Mouse (Mus musculus) heart, postnatal 4 days (tissue): ENCODE results near the gene Ube2v1. TPM values are rescaled to one million over a fixed set of nuclear protein-coding genes. Genes with fewer than 3 reads are reported as not detected.

ENCODE experiments used
- DNase-seq: peaks from one replicate; pipeline ENCODE4 v3.0.0; 2021
- total RNA-seq, 2 experiments: library from RNA; stranded (reverse); gene quantifications; 2 replicates each; pipeline ENCODE4 v1.2.3; 2021

The Ube2v1 gene
- 100 to 1,000 TPM; 131 to 137 TPM for total RNA-seq

DNA sequence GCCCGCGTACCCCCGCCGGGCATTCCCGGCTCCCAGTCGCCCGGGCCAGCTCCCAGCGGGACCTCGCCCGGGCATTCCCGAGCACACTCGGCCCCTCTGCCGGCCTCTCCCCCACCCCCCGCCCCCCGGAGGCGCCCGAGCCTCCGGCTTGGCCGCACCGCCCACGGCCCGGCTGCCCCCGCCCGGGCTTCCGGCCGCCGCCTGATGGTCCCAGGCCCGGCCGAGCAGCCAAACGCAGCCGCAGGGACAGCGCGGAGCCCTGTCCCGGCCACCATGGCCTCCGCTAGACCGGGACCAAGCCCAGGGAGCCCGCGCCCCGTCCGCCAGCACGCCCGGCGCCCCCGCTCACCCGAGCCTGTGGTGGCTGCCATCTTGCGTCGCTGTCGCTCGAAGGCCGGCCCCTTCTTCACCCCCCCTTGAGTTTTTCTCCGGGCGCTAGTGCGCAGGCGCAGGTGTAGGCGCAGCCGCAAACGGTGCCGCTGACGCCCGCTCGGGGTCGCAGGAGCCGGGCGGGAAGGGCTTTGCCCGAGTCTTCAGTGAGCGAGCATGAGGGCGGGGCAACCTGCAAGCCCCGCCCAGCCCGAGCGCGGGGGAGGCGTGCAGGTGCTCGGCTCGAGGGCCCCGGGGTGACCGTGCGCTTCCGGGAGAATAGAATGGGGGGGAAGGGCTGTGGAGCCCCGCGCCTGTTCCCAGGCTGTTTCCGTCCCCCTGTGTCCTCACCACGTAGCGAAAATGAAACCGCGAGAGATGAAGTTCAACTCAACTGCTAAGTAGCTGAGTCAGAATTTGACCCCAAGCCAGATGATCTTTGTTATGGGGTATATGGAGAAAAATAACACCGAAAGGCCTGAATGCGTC is at the start of gene Ube2v1:
TSS of gene Ube2v1 (minus strand) at position 505 of the 858 bp plus-strand sequence.
- DNase-seq: peak; percentile 99

GRCm38 (mm10) chr2:167680657-167681056 is 48.8 kb upstream of the Ube2v1 start:
- peak; percentile 73 for DNase-seq

DNA sequence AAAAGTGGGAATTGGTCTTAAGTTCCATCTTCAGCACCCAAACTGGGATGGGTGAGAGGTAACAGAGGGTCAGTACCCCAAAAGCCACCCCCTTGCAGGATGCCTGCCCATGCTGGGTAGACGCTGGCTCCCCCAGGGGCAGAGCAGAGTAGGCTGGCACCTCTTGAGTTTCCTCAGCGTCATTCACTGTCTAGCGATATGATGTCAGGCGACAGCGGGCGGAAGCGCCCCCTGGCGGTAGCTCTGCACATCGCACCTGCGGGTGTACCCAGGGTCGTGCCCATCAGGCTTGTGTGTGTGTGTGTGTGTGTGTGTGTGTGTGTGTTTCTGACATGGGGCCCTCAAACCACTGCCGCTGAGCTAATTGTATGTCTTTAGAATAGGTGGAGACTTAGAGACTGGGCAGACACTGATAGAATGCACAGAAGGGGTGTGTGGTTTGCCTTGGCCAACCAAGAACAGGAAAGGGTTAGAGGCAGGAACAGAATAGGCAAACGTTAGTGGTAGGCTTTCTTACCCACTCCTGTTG is 48.1 kb upstream of the Ube2v1 start:
- peak; percentile 93 for DNase-seq

DNA sequence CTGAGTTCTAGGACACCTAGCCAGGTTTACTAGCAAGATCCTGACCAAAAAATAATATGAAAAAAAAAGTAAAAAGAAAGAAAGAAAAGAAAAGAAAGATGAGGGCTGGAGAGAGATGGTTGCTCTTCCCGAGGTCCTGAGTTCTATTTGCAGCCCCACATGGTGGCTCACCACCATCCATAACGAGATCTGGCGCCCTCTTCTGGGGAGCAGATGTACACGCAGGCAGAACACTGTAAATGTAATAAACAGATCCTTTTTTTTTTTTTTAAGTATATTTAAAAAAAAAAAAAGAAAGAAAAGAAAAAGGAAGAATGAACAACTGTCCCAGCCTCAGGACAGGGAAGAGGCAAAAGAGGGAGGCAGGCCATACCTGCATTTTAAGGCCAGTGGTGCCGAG is 46.7 kb upstream of the Ube2v1 start:
- DNase-seq: no peak

DNA sequence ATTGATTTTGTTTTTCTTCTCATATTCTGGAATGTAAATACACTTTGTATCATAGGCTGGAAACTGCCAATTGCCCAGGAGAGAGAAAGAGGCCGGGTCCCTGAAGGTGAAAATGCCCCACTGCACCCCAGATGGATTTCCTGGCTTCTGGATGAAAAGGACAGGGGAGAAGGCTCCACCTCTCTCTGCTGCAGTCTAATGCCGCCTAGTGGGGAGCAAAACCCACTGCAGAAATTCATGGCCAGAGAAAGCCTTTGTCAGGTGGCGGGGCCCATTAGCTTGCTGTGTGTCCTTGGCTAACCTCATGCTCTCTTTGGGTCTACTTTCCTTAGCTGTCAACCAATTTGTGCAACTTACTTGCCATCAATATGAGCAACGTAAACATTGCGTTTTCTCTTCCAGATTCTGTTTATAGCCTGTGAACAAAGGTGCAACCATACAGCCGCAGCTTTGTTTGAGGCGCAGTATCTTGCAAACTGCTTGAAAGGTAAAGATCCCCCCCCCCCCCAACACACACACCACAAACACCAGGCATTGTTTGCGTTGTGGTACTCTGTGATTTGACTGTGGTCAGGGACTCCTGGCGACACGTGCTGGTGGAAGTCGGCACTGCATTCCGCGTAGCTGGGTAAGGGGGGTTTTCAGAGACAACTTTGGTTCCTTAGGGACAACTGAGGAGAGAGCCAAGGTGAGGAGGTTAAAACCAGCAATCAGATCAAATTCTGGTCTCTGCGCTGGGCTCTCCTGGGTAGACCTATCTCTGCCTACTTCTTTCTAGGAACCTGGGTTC is 43.4 kb upstream of the Ube2v1 start:
- peak; percentile 59 for DNase-seq

- peak; percentile 69 for DNase-seq
These were observed 40.4 kb upstream of the Ube2v1 start for GRCm38 (mm10) chr2:167672212-167672685.

- no peak for DNase-seq
These were observed 39.3 kb upstream of the Ube2v1 start for GRCm38 (mm10) chr2:167671101-167671633.

- no peak for DNase-seq
These were observed 37.5 kb upstream of the Ube2v1 start for GRCm38 (mm10) chr2:167669398-167669797.

DNA sequence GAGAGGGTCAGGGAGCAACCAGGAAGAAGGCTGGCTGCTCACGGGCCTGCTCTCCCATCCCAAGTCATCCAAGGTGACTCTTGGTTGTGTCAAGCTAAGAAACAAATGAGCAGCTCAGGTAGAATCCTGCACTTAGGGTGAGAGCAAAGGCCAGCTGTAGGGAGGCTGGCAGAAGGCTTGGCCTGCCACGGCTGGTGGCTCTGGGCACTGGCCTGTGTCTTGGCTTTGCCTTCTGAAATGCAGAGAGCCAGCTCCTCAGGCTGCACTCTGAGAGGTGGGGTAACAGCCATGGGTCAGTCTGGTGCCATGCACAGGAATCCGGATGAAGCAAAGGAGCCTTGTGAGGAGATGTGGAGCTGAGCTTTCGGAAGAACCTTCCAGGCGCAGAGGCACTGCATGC is 36.5 kb upstream of the Ube2v1 start:
- no peak for DNase-seq

- DNase-seq: no peak
These were observed 34.2 kb upstream of the Ube2v1 start for GRCm38 (mm10) chr2:167665972-167666713.

- no peak for DNase-seq
These were observed 30.8 kb upstream of the Ube2v1 start for GRCm38 (mm10) chr2:167662713-167663112.

DNA sequence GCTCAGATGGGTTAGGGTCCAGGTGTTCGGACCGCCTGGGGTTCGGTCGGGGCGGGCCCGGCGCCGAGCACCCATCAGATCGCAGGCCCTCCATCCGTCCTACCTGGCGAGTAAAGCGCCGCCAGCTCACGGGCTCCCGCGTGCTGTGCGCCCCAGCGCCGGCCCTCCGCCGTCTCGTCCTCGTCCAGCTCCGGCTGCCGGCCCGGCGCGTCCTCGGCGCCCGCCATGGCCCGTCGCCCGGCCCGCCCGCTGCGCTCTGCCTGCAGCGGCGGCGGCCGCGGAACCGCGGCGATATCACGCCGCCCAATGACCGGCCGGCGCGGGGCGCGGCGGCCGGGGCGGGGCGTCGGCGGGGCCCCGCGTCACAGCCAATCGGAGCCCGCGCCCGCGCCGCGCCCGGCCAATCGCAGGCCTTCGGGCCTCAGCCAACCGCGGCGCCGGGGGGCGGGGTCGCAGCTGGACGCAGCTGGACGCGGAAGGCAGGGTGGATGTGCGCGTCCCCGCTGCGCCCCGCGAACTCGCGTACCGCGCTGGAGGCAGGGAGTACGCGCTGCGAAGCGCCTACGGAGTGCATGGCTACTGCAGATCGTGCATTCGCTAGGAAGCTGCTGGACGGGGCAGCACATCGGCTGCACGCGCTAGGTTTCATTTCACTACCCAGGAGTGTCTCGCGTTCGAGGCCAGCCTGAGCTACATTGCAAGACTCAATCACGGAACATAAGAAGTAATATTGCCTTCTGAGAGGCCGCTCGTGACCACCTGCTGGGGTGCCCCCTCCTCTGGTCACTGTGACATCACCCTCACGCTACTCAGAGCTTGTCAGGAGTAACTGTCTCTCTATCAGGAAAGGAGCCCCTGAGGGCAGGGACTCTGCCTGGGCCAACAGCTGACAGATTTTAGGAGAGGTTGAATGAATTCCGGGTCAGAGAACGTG is 29.6 kb upstream of the Ube2v1 start, which contains the start of gene Gm20431:
TSS of gene Gm20431 (minus strand) at position 227 of the 934 bp plus-strand sequence.
- DNase-seq: peak; percentile 98

GRCm38 (mm10) chr2:167660611-167660971 is 28.7 kb upstream of the Ube2v1 start:
- DNase-seq: no peak

- DNase-seq: peak; percentile 84
These were observed 28.1 kb upstream of the Ube2v1 start for GRCm38 (mm10) chr2:167659847-167660610.

DNA sequence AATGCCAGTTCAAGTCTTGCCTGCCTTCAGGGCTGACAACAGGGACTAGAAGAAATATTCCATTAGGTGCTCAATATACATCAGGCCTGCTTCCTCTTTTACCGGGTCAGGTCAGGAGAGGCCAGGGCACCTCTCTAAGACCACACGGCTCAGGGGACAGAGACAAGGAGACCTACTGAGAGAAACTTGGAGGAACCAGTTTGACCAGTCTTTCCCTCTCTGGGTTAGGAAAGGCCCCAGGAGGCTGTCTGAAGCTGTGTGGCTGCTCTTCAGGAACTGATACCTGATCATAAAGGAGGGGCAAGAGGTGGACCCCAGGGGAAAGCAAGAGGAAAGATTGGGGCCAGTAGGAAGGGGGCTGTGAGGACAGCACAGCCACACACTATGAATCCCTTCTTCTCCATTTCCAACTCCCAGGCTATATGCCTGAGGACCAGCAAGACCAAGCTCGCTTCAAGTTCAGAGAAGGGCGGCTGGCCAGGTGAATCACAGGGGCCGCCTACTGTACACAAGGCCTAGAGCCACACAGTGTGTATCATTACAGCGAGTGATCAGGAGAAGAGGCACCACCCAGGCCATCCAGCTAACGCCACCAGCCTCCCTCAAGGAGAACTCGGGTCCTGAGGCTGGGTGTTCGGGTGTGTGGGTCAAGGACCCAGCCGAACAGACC is 27.4 kb upstream of the Ube2v1 start:
- DNase-seq: no peak

- DNase-seq: no peak
These were observed 26.8 kb upstream of the Ube2v1 start for GRCm38 (mm10) chr2:167658712-167659111.

- DNase-seq: no peak
These were observed 26.1 kb upstream of the Ube2v1 start for GRCm38 (mm10) chr2:167657973-167658372.

DNA sequence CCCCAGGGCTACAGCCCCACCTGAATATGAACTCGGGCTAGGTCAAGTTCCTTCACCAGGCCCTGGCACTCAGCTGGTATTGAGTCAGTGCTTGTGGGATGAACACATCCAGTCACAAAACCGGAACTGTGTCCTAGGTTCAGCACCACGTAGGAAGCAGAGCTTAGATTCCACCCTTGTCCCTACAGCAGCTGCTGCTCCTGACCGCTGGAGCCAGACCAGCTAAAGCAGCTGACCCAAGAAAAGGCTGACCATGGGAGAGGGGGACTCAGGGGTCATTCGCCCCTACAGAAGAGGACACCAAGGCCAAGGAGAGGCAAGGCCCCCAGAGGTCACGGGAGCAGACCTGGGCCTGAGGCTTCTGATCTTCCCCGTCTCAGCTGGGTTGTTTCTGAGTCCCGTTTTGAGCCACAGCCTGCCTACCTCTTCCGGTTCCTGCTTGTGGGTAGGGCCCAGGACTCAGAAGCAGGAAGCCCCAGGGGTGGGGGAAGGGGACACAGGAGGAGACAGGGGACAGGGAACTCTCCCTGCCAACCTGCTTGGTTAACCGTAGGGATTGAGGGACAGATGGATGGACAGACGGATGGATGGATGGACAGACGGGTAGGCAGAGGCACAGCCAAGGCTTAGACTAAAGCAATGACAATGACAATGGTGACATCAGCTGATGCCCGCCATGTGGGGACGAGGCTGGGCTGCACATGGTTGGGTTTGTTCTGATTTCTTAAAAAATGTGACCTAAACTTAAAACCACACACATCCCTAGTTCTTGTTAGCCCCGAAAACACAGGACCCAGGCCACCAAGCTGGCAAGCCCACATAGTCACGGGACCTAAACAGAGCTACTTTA is 25.0 kb upstream of the Ube2v1 start:
- DNase-seq: no peak
